Mouse (Mus musculus) limb, embryonic 11.5 days (tissue): Measurements from ENCODE around the gene Amz1. TPM values are rescaled to one million over a fixed set of nuclear protein-coding genes. Genes with fewer than 3 reads are reported as not detected.

ENCODE experiments used
- ATAC-seq: fragments of 200-750 bp; cut with Nextera tagmentation; 2 replicates; pipeline ENCODE4 v1.8.0; 2017; ENCODE audit warnings: low read depth; ENCODE audit not compliant: insufficient number of reproducible peaks, low FRiP score, low TSS enrichment
- DNase-seq: peaks from one replicate; pipeline ENCODE4 v3.0.0-alpha.2; 2015; ENCODE audit warnings: low spot score
- H3K27ac ChIP-seq: fragments of 300-500 bp; sonication (generic); replicated peaks from 2 replicates; pipeline ENCODE4 v1.5.1; 2014; ENCODE audit warnings: low read depth, mild to moderate bottlenecking, low read length
- H3K27me3 ChIP-seq: fragments of 300-500 bp; sonication (generic); 2 replicates; pipeline ENCODE4 v1.6.1; 2014; ENCODE audit warnings: mild to moderate bottlenecking, low read length, mixed read lengths; ENCODE audit not compliant: control insufficient read depth, insufficient read depth
- H3K36me3 ChIP-seq: fragments of 300-500 bp; sonication (generic); 2 replicates; pipeline ENCODE4 v1.6.1; 2014; ENCODE audit warnings: mild to moderate bottlenecking, low read length, moderate library complexity, mixed read lengths; ENCODE audit not compliant: control insufficient read depth, insufficient read depth
- H3K4me1 ChIP-seq: fragments of 300-500 bp; sonication (generic); 2 replicates; pipeline ENCODE4 v1.6.1; 2014; ENCODE audit warnings: low read length, mixed read lengths; ENCODE audit not compliant: control insufficient read depth, insufficient read depth
- H3K4me2 ChIP-seq: fragments of 300-500 bp; sonication (generic); 2 replicates; pipeline ENCODE4 v1.6.1; 2014; ENCODE audit warnings: low read depth, mild to moderate bottlenecking, moderate library complexity; ENCODE audit not compliant: severe bottlenecking
- H3K4me3 ChIP-seq: fragments of 300-500 bp; sonication (generic); 2 replicates; pipeline ENCODE4 v1.5.1; 2014; ENCODE audit warnings: low read depth, low read length
- H3K9ac ChIP-seq: fragments of 300-500 bp; sonication (generic); 2 replicates; pipeline ENCODE4 v1.6.1; 2014; ENCODE audit warnings: mild to moderate bottlenecking, low read length
- H3K9me3 ChIP-seq: fragments of 300-500 bp; sonication (generic); 2 replicates; pipeline ENCODE4 v1.6.1; 2016; ENCODE audit warnings: low read length; ENCODE audit not compliant: control insufficient read depth
- WGBS: fragments of 180-500 bp; shearing (Covaris S2); extraction: QIAGEN DNeasy Blood & Tissue Kit; methylation state at CpG from one replicate; pipeline ENCODE4 v1.1.7; 2014; 5-methylcytosine and 5-hydroxymethylcytosine counted together
- polyA plus RNA-seq: library from polyadenylated mRNA; unstranded; fragments of >200 nt; fragmentation: Nextera tagmentation; extraction: Ambion mirVana; gene quantifications from 2 replicates; pipeline ENCODE4 v1.2.1, GENCODE M21; 2014

Gene Amz1
- polyA plus RNA-seq, 1 experiment from 2014 or later: 0.52 TPM

GRCm38 (mm10) chr5:140741877-140742276 is 17.9 kb downstream of the Amz1 start:
- no peak overlapping the region for H3K4me3 ChIP-seq
- no peaks in the 10 kb centered on the region for H3K4me1 ChIP-seq
- no peak for DNase-seq
- ATAC-seq: no peak
- peaks cover 4% of the 10 kb centered on the region; the same call in 1 of the 2 replicates for H3K27me3 ChIP-seq
- no peak overlapping the region for H3K4me2 ChIP-seq
- H3K9ac ChIP-seq: no peak overlapping the region
- no peaks in the 10 kb centered on the region for H3K36me3 ChIP-seq
- peaks cover 2% of the 10 kb centered on the region; the same call in 1 of the 2 replicates for H3K9me3 ChIP-seq
- no peak overlapping the region for H3K27ac ChIP-seq

GRCm38 (mm10) chr5:140743706-140744131 is 19.8 kb downstream of the Amz1 start:
- Histone ChIP-seq H3K4me1 (no peaks in the 10 kb centered on the region), H3K9ac (no peak overlapping the region), H3K4me3 (no peak overlapping the region), H3K36me3 (no peaks in the 10 kb centered on the region), H3K4me2 (no peak overlapping the region), H3K27me3 (no peaks in the 10 kb centered on the region), H3K27ac (no peak overlapping the region), H3K9me3 (peaks cover 2% of the 10 kb centered on the region; the same call in 1 of the 2 replicates)
- no peak for ATAC-seq
- WGBS: 29% methylated on average over 12 of the region's 12 CpGs
- DNase-seq: peak; percentile 55

GRCm38 (mm10) chr5:140748425-140748824 is 24.5 kb downstream of the Amz1 start:
- H3K9ac ChIP-seq: no peak overlapping the region
- DNase-seq (no peak), ATAC-seq (no peak)
- H3K4me2 ChIP-seq: no peak overlapping the region
- 92% methylated on average over 10 of the region's 10 CpGs for WGBS
- H3K36me3 ChIP-seq: no peaks in the 10 kb centered on the region
- peaks cover 5% of the 10 kb centered on the region for H3K9me3 ChIP-seq
- no peak overlapping the region for H3K27ac ChIP-seq
- H3K4me1 ChIP-seq: no peaks in the 10 kb centered on the region
- H3K4me3 ChIP-seq: no peak overlapping the region
- H3K27me3 ChIP-seq: no peaks in the 10 kb centered on the region

GRCm38 (mm10) chr5:140749062-140749875 is 25.3 kb downstream of the Amz1 start:
- H3K9me3 ChIP-seq: peaks cover 5% of the 10 kb centered on the region
- peak; percentile 83 for DNase-seq
- peak overlapping the region; percentile 64 for H3K9ac ChIP-seq
- ATAC-seq: peak; percentile 44; the same call in 1 of the 2 replicates
- no peaks in the 10 kb centered on the region for H3K27me3 ChIP-seq
- no peaks in the 10 kb centered on the region for H3K36me3 ChIP-seq
- H3K27ac ChIP-seq: 0 out of 2 replicates have a peak overlapping the region, but pooled peaks have one; percentile 23
- no peaks in the 10 kb centered on the region for H3K4me1 ChIP-seq
- WGBS: 18% methylated on average over 12 of the region's 12 CpGs
- peak overlapping the region; percentile 42 for H3K4me2 ChIP-seq
- peak overlapping the region; percentile 21; the same call in 1 of the 2 replicates for H3K4me3 ChIP-seq

- Histone ChIP-seq H3K4me2 (no peak overlapping the region), H3K9me3 (peaks cover 3% of the 10 kb centered on the region; the same call in 1 of the 2 replicates), H3K27ac (no peak overlapping the region), H3K4me3 (no peak overlapping the region), H3K4me1 (no peaks in the 10 kb centered on the region), H3K9ac (no peak overlapping the region), H3K36me3 (no peaks in the 10 kb centered on the region), H3K27me3 (no peaks in the 10 kb centered on the region)
- peak; percentile 49 for DNase-seq
- 3% methylated on average over 1 of the region's 2 CpGs for WGBS
- ATAC-seq: no peak
These were observed 27.0 kb downstream of the Amz1 start for GRCm38 (mm10) chr5:140750925-140751324.

- H3K4me2 ChIP-seq: no peak overlapping the region
- peaks cover 3% of the 10 kb centered on the region; the same call in 1 of the 2 replicates for H3K9me3 ChIP-seq
- 90% methylated on average over 15 of the region's 15 CpGs for WGBS
- H3K27ac ChIP-seq: no peak overlapping the region
- no peaks in the 10 kb centered on the region for H3K27me3 ChIP-seq
- H3K4me3 ChIP-seq: no peak overlapping the region
- no peak for ATAC-seq
- H3K36me3 ChIP-seq: no peaks in the 10 kb centered on the region
- no peak overlapping the region for H3K9ac ChIP-seq
- no peak for DNase-seq
- H3K4me1 ChIP-seq: no peaks in the 10 kb centered on the region
These were observed 28.1 kb downstream of the Amz1 start for GRCm38 (mm10) chr5:140752041-140752440.

GRCm38 (mm10) chr5:140752639-140753038 is 28.7 kb downstream of the Amz1 start:
- Histone ChIP-seq H3K36me3 (no peaks in the 10 kb centered on the region), H3K9ac (no peak overlapping the region), H3K4me2 (no peak overlapping the region), H3K9me3 (peaks cover 3% of the 10 kb centered on the region; the same call in 1 of the 2 replicates), H3K4me1 (no peaks in the 10 kb centered on the region), H3K27me3 (no peaks in the 10 kb centered on the region), H3K4me3 (no peak overlapping the region), H3K27ac (no peak overlapping the region)
- 89% methylated on average over 3 of the region's 3 CpGs for WGBS
- DNase-seq (no peak), ATAC-seq (no peak)

GRCm38 (mm10) chr5:140753223-140753622 is 29.3 kb downstream of the Amz1 start:
- Histone ChIP-seq H3K4me3 (no peak overlapping the region), H3K4me2 (no peak overlapping the region), H3K9me3 (peaks cover 3% of the 10 kb centered on the region; the same call in 1 of the 2 replicates), H3K36me3 (no peaks in the 10 kb centered on the region), H3K27me3 (no peaks in the 10 kb centered on the region), H3K4me1 (no peaks in the 10 kb centered on the region), H3K27ac (no peak overlapping the region), H3K9ac (no peak overlapping the region)
- no peak for ATAC-seq
- 86% methylated on average over 5 of the region's 5 CpGs for WGBS
- DNase-seq: no peak
